Mouse (Mus musculus): Measurements from ENCODE around the gene Myo3b.

Gene Myo3b

DNA sequence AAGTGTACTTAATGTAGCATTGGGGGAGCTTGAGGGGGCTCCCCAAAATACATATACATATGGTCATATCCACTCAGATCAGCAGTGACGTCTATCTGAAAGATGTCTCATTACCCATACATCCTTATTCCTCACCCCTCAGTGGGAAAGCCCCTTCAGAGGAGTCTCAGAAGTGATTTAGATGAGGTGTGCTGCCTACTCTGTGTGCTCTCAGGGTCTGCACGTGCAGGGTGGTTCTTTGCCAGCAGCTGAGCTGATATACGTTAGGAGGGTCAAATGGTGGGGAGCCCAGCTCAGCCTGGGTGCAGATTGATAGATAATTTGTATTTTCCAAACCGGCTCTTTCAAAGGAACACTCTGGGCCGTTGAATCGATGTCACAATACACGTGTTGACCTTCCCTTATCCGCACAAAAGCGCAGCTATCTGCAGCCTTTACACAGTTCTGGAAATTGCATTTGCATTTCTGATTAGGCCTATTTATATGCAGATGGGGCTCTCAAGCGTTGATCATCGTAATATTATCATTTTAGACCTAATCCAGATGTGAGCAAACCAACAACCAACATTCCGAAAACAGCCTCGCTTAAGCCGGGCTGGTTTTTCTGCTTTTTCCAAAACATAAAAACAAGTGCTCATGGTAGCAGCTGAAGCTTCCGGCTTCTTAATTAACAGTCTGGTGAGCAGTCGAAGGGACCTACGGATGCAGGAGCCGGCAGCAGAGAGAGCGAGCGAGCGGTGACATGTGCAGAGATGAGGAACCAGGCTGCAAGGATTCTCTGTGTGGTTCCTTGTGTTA, 88.6 kb downstream of the Myo3b start:
- in situ Hi-C loops (cut with MboI, MseI) = loop anchor here (5.0 kb wide), 1 partner anchor 35 kb away; no protein-coding TSS in a partner anchor

DNA sequence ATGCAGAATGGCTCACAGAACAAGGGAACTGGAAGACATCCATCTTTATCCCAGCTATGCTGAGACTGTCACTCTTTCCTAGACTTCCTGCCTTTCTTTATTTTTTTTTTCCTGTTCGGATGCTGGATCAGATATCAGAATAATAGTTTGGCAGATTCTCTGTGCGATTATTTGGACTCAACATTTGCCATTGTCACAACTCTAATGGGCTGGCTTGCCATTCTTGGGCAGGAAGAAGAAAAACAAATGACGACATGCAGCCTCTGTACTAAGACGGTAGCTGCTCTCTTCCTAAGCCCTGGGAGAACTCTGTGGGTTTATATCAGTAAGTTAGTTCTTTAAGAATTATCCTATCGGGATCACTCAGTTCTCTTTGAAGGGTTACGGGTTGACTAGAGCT, 89.7 kb downstream of the Myo3b start:
- in situ Hi-C loops (cut with MboI, MseI) = loop anchor here (5.0 kb wide), 1 partner anchor 36 kb away; no protein-coding TSS in a partner anchor

DNA sequence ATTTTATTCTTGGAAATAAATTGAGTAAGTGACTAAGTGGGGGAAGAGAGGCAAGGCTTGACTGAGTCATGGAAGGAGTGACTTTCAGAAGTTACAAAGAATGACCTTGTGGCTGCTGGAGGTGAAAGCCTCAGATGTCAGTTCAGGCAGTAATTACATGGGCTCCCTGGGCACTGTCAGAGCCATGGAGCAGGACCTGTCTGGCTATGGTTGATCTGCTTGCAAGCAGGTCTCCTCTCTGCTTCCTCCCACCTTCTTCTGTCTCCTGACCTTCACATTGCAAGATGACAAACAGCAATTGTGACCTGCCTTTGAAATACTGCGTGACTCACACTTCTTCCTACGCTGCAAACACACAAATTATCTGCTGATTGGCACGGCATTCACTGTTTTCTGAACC, 90.6 kb downstream of the Myo3b start:
- in situ Hi-C loops (cut with MboI, MseI) = loop anchor here (5.0 kb wide), 1 partner anchor 37 kb away; no protein-coding TSS in a partner anchor

- in situ Hi-C loops (cut with MboI, MseI) = loop anchor here (5.0 kb wide), 1 partner anchor 94 kb away; no protein-coding TSS in a partner anchor
Measured at GRCm38 (mm10) chr2:70133281-70133680, 94.4 kb downstream of the Myo3b start.

DNA sequence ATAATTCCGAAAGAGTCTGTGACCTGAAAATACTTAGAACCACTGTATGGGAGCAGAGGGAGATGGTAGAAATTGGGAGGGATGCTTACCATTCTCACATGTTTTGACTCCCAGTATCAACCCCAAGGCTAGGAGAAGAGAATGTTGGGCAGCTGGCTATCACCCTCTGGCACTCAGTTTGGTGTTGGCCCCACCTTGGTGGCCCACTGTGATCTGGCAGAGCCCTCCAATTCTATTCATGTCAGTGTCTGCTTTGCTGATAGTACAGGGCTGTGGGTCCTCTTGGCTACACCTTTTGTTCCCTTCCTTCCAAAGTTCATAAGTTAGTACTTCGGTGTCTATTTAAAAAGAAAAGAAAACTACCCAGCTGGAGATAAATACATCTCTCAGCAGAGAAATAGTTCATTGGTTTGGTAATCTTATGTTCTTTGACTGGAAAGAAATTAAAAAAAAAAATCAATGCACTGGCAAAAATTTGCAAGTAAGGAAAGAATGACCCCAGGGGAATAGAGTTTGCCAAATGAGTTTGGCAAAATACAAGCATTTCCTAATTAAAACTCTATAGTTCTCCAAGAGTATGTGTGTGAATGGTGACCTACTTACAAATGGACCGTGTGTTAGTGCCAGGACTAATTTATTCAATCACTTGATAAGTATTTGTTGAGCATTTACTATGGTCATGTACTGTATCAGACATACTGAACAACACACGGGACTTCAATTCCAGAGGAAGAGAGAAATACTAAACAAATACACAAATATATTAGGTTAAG, 98.5 kb downstream of the Myo3b start:
- in situ Hi-C loops (cut with MboI, MseI) = no loop called here

GRCm38 (mm10) chr2:70143543-70144188, 104.7 kb downstream of the Myo3b start:
- in situ Hi-C loops (cut with MboI, MseI) = no loop called here

- in situ Hi-C loops (cut with MboI, MseI) = no loop called here
Measured at GRCm38 (mm10) chr2:70146993-70147581, 108.2 kb downstream of the Myo3b start.

DNA sequence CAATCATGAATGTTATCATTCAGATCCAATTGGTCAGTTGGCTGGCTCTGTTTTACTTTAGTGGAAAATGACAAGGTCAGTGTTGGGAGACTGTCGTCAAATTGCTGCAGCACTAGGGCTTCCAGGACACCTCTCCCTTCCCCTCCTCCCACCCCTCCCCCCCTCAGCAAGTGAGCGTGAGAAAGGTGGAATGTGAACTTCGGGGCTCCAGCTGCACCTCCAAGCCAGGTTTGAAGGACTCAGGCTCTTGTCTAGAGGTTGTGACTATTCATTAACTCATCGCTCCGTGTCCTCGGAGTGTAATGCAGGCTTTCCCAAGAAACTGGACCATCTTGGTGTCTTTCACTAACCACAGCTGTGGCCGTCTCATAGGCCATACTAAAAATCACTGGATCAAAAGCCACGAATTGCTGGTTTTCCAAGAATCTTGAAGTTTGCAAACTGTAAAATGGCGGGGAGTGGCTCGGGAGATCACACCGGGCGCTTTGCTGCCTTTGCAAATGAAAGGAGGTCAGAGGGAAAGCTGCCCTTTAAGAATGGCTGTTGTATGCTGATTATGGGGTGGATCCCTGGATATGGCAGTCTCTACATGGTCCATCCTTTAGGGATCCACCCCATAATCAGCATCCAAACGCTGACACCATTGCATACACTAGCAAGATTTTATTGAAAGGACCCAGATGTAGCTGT, 110.0 kb downstream of the Myo3b start:
- in situ Hi-C loops (cut with MboI, MseI) = no loop called here

DNA sequence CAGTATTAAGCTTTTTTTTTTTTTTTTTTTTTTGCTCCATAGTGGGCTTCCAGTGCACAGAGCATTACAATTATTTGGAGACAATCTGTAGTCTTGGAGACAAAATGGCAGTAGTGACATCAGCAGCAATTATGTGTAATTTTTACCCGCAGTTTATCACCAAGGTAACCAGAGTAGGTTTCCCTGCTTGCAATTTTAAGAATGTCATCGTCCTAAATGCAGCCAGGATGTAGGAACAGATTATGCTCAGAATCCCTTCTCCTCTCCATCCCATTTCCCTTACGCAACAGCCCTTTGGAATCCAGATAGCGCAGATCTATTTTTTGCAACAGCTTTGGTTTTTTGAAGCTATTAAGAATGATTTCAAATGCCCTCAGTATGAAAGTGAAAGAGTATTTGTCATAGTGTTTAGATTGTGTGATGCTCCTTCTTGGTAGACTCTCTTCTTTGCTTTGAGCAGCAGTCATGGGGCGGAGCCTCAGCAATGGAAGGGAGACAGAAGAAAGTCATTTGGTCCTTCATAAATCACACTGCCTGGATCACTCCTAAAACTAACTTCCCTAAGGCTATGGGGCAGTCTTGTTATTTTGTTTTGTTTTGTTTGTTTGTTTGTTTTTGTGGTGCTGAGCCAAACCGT, 111.6 kb downstream of the Myo3b start:
- in situ Hi-C loops (cut with MboI, MseI) = no loop called here

DNA sequence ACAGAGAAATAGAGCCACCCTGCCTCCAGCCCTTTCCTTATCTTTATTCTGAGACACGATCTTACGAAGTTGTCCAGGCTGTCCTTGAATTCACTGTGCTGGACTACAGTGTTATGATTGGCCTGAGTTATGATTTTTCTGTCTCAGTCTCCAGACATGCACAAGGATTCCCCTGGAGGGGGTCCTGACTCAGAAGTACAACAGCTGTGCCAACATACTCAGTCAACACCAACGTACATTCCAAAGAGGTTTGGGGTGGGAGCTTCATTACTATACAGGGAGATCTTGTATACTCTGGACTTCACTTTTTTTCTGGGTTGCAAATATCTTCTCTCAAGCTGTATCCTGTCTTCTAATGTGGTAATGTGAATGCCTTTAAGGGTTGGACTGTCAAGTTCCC, 113.0 kb downstream of the Myo3b start:
- in situ Hi-C loops (cut with MboI, MseI) = no loop called here

DNA sequence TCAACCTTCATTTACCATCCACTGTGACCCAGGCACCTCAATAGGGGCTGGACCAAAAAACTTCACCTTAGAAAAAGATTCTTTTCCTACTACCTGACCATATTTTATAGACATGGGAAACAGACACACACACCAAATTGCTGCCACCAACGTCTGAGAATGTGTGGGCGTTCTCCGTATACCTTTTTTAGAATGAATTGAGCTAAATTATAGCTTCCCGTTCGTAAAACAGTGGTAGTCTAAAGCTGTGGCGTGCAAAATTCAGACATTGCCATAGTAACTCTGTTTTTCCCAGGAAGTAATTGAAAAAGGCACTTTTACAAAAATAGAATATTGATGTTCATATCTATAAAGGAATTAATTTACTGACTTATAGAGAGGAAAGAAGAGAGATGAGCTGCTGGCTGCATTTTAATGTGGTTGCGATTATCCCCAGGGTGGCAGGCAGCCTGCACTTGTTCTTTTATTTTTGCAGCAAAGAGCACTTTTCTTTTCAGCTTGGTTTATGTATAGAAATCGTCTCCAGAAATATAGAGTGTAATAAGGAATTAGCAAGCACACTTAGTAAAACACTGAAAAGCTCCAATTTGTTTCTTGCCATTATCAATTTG, 116.4 kb downstream of the Myo3b start:
- in situ Hi-C loops (cut with MboI, MseI) = loop anchor here (5.0 kb wide), 1 partner anchor 82 kb away; no protein-coding TSS in a partner anchor

GRCm38 (mm10) chr2:70159543-70159942, 120.6 kb downstream of the Myo3b start:
- in situ Hi-C loops (cut with MboI, MseI) = loop anchor here (5.0 kb wide), 1 partner anchor 78 kb away; no protein-coding TSS in a partner anchor

GRCm38 (mm10) chr2:70166231-70166630, 127.3 kb downstream of the Myo3b start:
- in situ Hi-C loops (cut with MboI, MseI) = no loop called here

- in situ Hi-C loops (cut with MboI, MseI) = no loop called here
Measured at GRCm38 (mm10) chr2:70167944-70168935, 129.3 kb downstream of the Myo3b start.

- in situ Hi-C loops (cut with MboI, MseI) = no loop called here
Measured at GRCm38 (mm10) chr2:70170469-70170868, 131.5 kb downstream of the Myo3b start.

DNA sequence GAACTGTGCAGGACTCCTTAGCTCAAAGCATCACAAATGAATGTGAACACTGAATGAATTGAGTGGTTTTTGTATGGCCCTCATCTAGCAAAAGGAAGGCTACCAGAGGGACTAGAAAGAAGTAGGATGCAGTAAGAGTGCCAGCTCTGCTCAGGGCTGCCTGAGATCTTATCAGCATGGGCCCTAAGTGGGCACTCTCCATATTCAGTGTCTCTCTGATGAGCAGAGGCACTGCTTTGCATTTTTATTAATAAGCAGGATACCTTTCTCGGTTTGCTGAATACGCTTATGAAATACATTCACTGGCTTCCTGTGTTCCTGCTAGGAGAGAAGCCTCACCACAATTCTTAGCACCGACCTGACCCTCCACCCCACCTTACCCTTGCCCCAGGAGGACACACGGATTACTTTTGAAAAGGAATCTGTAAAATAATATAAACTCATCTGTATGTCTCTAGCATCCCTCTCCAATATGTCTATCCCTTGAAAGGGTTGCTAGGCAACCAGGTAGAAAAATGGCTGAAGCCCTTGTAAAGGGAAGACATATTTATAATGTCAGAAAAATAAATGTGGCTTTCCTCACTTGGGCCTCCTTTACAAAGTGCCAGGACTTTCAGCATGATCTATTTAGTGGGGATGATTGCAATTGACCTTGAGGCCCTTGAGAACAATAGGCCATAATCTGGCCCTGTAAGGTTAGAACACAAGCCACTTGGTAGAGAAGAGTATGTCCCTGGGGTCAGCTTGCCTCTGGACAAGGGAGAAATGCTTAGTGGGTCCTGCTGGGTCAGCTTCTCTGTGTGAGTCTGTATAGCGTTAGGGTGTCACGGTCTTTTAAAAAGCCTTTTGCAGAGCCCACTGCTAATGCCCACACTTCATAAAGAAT, 138.1 kb downstream of the Myo3b start:
- in situ Hi-C loops (cut with MboI, MseI) = no loop called here

GRCm38 (mm10) chr2:70177709-70178030, 138.7 kb downstream of the Myo3b start:
- in situ Hi-C loops (cut with MboI, MseI) = no loop called here

- in situ Hi-C loops (cut with MboI, MseI) = no loop called here
Measured at GRCm38 (mm10) chr2:70178241-70178640, 139.3 kb downstream of the Myo3b start.
